Mouse (Mus musculus) limb, embryonic 15.5 days (tissue): ENCODE data around the gene Rad51b. TPM values are rescaled to one million over a fixed set of nuclear protein-coding genes. Genes with fewer than 3 reads are reported as not detected.

Experiments used
- ATAC-seq: fragments of 200-750 bp; cut with Nextera tagmentation; 2 replicates; pipeline ENCODE4 v1.8.0; 2017; ENCODE audit warnings: low read depth, moderate TSS enrichment; ENCODE audit not compliant: insufficient number of reproducible peaks, low FRiP score, low TSS enrichment
- H3K27ac ChIP-seq: fragments of 300-500 bp; sonication (generic); 2 replicates; pipeline ENCODE4 v1.5.1; 2015; ENCODE audit warnings: moderate library complexity, mild to moderate bottlenecking, inconsistent platforms
- H3K27me3 ChIP-seq: fragments of 300-500 bp; sonication (generic); 2 replicates; pipeline ENCODE4 v1.6.1; 2015; ENCODE audit warnings: inconsistent platforms
- H3K36me3 ChIP-seq: fragments of 300-500 bp; sonication (generic); 2 replicates; pipeline ENCODE4 v1.6.1; 2015; ENCODE audit warnings: inconsistent platforms
- H3K4me1 ChIP-seq: fragments of 300-500 bp; sonication (generic); 2 replicates; pipeline ENCODE4 v1.6.1; 2015; ENCODE audit warnings: inconsistent platforms
- H3K4me2 ChIP-seq: fragments of 300-500 bp; sonication (generic); 2 replicates; pipeline ENCODE4 v1.6.1; 2015; ENCODE audit warnings: mild to moderate bottlenecking, inconsistent platforms
- H3K4me3 ChIP-seq: fragments of 300-500 bp; sonication (generic); 2 replicates; pipeline ENCODE4 v1.5.1; 2015; ENCODE audit warnings: mild to moderate bottlenecking, inconsistent platforms
- H3K9ac ChIP-seq: fragments of 300-500 bp; sonication (generic); 2 replicates; pipeline ENCODE4 v1.6.1; 2015; ENCODE audit warnings: inconsistent platforms
- H3K9me3 ChIP-seq: fragments of 300-500 bp; sonication (generic); 2 replicates; pipeline ENCODE4 v1.6.1; 2016; ENCODE audit warnings: inconsistent platforms
- WGBS: fragments of 180-500 bp; shearing (Covaris S2); methylation state at CpG from one replicate; pipeline ENCODE4 v1.1.7; 2015; 5-methylcytosine and 5-hydroxymethylcytosine counted together
- polyA plus RNA-seq: library from polyadenylated mRNA; unstranded; fragments of >200 nt; fragmentation: Nextera tagmentation; extraction: Ambion mirVana; gene quantifications from 2 replicates; pipeline ENCODE4 v1.2.1, GENCODE M21; 2015

The Rad51b gene
- polyA plus RNA-seq, 1 experiment from 2014 or later: 5.2 TPM

DNA sequence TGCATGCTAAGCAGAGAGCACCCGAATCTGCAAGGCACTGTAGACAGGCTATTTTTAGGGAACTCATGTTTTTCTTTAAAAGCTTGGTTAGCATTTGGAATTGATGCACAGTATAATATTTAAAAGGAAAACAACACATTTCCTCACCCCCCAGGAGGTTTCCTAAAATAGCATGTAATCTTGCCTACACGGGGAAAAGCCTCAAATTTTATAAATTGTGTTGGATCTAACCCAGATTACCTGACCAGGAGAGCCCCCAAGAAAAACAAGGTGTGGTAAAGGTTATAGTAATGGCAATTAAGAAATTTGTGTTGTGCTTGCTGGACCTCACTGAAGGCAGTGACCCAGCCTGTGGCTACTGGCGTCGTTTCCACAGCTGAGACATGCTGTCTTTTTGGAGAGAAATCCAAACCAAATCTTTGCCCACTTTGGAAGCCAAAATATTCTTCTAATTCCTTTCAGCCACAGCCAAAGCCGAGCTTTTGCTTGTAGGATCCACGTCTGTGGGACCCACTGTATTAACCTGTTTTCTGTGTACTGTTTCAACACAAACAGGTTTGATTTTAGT lies 282.0 kb downstream of the Rad51b start:
- H3K36me3 ChIP-seq: no peaks in the 10 kb centered on the region
- H3K9me3 ChIP-seq: no peaks in the 10 kb centered on the region
- WGBS: 45% methylated on average over 6 of the region's 6 CpGs
- H3K4me2 ChIP-seq: no peak overlapping the region
- H3K4me3 ChIP-seq: no peak overlapping the region
- H3K27ac ChIP-seq: 0 out of 2 replicates have a peak overlapping the region, but pooled peaks have one; percentile 24
- no peak overlapping the region for H3K9ac ChIP-seq
- H3K27me3 ChIP-seq: no peaks in the 10 kb centered on the region
- peaks cover 10% of the 10 kb centered on the region for H3K4me1 ChIP-seq
- ATAC-seq: no peak; the same call in 1 of the 2 replicates

DNA sequence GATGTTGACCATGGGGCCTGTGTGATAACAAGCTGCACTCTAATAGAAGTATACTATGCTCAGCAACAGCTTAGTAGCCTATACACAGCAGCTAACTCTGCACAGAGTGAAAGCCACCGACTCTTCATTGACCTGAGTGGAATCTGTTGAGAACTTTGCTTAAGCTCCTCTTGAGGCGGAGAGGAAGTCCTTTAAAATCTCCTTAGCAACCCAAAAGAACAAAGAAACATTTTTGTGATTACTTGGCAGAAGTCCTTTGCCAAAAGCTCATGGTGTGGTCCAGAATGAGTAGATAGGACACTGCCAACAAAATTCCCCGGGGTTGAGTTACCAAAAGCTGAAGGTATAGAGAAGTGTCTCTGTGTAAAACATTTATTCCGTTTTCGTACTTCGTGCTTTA lies 282.8 kb downstream of the Rad51b start:
- Histone ChIP-seq H3K27me3 (no peaks in the 10 kb centered on the region), H3K4me1 (0 out of 2 replicates have a peak, but pooled peaks cover 5% of the 10 kb centered on the region), H3K4me3 (no peak overlapping the region), H3K9me3 (no peaks in the 10 kb centered on the region), H3K36me3 (no peaks in the 10 kb centered on the region), H3K4me2 (no peak overlapping the region), H3K27ac (peak overlapping the region; percentile 24; the same call in 1 of the 2 replicates), H3K9ac (no peak overlapping the region)
- no peak for ATAC-seq
- WGBS: 81% methylated on average over 6 of the region's 6 CpGs

DNA sequence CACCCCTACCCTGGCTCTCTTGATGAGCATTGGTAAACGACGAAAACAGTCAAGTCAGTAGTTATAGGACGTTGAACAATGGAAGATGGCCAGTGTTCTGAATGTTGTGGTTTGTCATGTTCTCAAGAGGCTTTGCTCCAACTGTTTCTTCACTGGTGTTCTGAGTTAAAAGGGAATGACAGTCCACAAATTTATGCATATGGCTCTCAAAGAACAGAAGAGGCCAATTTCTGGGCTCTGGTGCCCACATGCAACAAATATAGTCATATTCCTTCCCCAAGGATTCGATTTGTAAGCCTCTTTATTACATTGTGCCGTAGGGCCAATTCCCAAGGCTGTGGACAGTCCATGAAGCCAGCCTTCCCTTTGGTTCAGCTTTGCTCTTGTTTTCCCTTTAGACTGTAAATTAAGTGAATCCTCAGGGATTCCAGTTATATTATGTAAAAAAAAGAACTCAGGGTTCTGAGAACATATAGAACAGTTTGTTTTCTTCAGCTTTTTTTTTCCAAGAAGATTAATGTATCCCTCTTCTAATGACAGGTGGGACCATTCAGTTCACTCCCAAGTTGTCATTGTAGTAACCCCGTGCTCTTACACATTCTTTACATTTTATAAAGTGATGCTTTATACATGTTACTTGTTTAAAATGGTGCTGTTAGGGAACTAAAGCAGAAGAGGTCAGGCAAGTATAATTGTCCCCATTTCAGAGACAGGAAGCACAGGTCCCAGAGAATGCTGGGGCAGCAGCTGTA lies 287.6 kb downstream of the Rad51b start:
- no peak overlapping the region for H3K9ac ChIP-seq
- no peak overlapping the region for H3K4me3 ChIP-seq
- no peaks in the 10 kb centered on the region for H3K4me1 ChIP-seq
- H3K27ac ChIP-seq: no peak overlapping the region
- H3K27me3 ChIP-seq: no peaks in the 10 kb centered on the region
- no peak for ATAC-seq
- no peaks in the 10 kb centered on the region for H3K9me3 ChIP-seq
- H3K36me3 ChIP-seq: no peaks in the 10 kb centered on the region
- no peak overlapping the region for H3K4me2 ChIP-seq
- WGBS: 76% methylated on average over 6 of the region's 6 CpGs

DNA sequence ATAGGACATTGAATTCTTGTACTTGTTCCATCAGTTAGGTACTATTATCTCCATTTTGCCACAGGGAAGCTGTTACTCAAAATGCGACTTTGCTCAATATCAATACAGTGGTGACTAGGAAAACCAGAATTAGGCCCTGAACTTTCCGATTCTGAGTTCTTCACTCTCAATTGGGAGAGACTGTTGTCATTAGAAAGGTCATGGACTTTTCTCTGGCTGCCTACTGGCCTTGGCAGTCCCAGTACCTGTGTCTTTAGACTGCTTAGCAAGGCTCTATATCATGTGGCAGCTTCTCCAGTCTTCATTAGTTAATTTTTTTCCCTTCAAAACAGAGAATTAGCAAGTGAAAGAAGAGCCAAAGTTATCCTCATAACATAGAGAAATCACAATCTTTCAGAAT lies 288.3 kb downstream of the Rad51b start:
- no peaks in the 10 kb centered on the region for H3K27me3 ChIP-seq
- no peaks in the 10 kb centered on the region for H3K4me1 ChIP-seq
- no peak overlapping the region for H3K4me3 ChIP-seq
- H3K9ac ChIP-seq: no peak overlapping the region
- H3K27ac ChIP-seq: no peak overlapping the region
- H3K36me3 ChIP-seq: no peaks in the 10 kb centered on the region
- WGBS: 95% methylated on average over 2 of the region's 2 CpGs
- no peak overlapping the region for H3K4me2 ChIP-seq
- ATAC-seq: no peak
- H3K9me3 ChIP-seq: no peaks in the 10 kb centered on the region

DNA sequence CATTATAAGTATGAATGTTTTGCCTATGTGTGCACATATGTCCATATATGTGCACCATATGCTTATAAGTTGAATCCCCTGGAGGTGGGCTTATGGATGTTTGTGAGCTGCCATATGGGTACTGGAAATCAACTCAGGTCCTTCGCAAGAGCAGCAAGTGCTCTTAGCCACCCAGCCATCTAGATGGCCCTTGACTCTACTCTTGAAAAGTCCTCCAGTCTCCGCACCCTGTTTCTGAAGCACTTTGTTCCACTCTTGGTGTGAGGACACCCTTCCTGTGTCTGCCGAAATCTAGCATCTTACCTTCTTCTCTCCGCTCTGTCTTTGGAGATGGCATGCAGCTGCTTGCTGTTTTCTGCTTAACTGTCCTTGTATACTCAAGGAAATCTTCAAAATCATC lies 291.7 kb downstream of the Rad51b start:
- Histone ChIP-seq H3K9ac (no peak overlapping the region), H3K4me1 (no peaks in the 10 kb centered on the region), H3K9me3 (no peaks in the 10 kb centered on the region), H3K27me3 (no peaks in the 10 kb centered on the region), H3K27ac (no peak overlapping the region; the same call in 1 of the 2 replicates), H3K4me2 (no peak overlapping the region), H3K4me3 (no peak overlapping the region), H3K36me3 (no peaks in the 10 kb centered on the region)
- no peak for ATAC-seq
- WGBS: 85% methylated on average over 4 of the region's 4 CpGs

DNA sequence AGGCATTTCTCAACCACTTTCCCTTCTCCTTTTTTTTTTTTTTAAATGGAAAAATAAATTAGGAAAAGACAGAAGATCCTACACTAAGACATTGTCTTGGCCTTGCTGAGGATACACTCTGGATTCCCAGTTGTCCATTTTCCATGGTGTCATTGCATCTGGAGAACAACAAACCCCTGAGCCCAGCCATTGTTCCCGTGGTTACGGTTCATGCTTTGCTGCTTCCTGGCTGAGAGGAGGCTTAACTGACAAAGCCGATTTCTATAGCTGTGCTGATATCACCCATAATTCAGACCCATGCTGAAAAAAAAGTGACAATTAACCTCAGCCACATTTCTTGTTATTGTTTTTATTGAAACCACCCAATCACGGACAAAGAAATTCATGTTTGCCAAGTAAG lies 295.1 kb downstream of the Rad51b start:
- H3K9ac ChIP-seq: no peak overlapping the region
- no peak overlapping the region for H3K4me2 ChIP-seq
- H3K4me3 ChIP-seq: no peak overlapping the region
- no peak overlapping the region for H3K27ac ChIP-seq
- H3K36me3 ChIP-seq: no peaks in the 10 kb centered on the region
- H3K27me3 ChIP-seq: no peaks in the 10 kb centered on the region
- H3K9me3 ChIP-seq: no peaks in the 10 kb centered on the region
- H3K4me1 ChIP-seq: no peaks in the 10 kb centered on the region
- ATAC-seq: no peak
- 71% methylated on average over 4 of the region's 4 CpGs for WGBS

DNA sequence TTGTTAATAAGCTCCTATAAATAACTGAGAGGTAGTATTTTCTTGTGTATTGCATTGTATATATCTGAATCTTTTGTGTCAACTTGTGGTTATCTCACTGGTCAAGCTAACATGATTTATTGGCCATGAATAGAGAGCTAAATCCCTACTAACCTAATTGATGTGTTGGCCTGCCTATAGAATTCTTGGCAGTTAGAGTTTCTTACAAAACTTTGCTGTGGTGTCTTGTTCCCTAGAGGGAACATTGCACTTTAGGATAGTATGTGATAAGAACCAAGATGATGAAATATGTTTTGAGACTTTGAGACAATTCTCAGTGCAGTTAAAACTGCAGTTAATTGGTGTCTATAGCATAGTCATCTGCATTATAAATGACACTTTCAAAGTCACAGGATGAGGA lies 299.8 kb downstream of the Rad51b start:
- Histone ChIP-seq H3K4me3 (no peak overlapping the region), H3K36me3 (no peaks in the 10 kb centered on the region), H3K9me3 (no peaks in the 10 kb centered on the region), H3K27ac (no peak overlapping the region), H3K4me1 (peaks cover 29% of the 10 kb centered on the region), H3K9ac (no peak overlapping the region), H3K27me3 (no peaks in the 10 kb centered on the region), H3K4me2 (no peak overlapping the region)
- ATAC-seq: no peak

DNA sequence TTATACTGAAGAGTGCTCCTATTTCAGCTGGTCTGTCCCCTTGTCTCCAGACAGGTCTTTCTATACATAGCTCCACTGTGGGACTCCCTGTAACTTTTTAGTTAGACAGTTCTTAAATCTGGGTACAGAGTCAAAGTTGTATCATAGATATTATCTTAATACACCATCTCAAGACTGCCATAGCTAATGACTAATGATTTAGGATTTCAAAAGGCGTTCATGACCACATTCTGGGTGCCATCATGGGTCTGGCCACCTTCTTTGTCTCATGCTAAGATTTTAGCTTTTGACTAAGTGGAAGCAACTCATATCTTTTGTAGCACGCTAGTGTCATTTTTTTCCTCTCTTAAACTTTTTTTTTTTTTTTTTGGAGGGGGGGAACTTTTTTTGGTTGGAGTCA lies 300.3 kb downstream of the Rad51b start:
- WGBS: 68% methylated on average over 2 of the region's 2 CpGs
- H3K9me3 ChIP-seq: no peaks in the 10 kb centered on the region

DNA sequence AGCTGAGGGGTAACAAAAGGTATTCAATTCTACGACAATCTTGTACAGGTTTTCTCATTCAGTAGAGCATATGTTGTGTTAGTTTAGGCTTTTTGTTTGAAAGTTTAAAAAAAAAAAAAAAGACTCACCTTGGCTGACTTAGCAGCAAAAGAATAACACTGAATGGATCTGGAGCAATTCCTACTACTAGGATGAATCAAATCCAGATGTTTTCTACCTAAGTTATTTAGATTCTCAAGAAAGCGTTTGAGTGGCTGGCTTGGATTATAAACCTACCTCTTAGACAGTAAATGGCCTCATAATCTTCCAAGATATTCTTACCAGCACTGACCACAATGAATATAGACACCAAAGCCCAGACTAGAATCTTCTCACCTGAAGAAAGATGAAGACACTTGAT lies 300.7 kb downstream of the Rad51b start:
- no peaks in the 10 kb centered on the region for H3K36me3 ChIP-seq
- H3K27ac ChIP-seq: peak overlapping the region; percentile 80
- H3K4me2 ChIP-seq: no peak overlapping the region
- H3K4me3 ChIP-seq: no peak overlapping the region
- ATAC-seq: no peak
- H3K9me3 ChIP-seq: no peaks in the 10 kb centered on the region
- no peak overlapping the region for H3K9ac ChIP-seq
- peaks cover 37% of the 10 kb centered on the region for H3K4me1 ChIP-seq
- WGBS: 42% methylated on average over 2 of the region's 2 CpGs
- H3K27me3 ChIP-seq: no peaks in the 10 kb centered on the region

More for the DNA sequence above, 300.3 kb downstream of the Rad51b start:
- Histone ChIP-seq H3K27ac (peak overlapping the region; percentile 80; the same call in 1 of the 2 replicates), H3K36me3 (no peaks in the 10 kb centered on the region), H3K4me3 (no peak overlapping the region), H3K9ac (no peak overlapping the region), H3K4me2 (no peak overlapping the region), H3K27me3 (no peaks in the 10 kb centered on the region), H3K4me1 (peaks cover 33% of the 10 kb centered on the region)
- ATAC-seq: no peak

DNA sequence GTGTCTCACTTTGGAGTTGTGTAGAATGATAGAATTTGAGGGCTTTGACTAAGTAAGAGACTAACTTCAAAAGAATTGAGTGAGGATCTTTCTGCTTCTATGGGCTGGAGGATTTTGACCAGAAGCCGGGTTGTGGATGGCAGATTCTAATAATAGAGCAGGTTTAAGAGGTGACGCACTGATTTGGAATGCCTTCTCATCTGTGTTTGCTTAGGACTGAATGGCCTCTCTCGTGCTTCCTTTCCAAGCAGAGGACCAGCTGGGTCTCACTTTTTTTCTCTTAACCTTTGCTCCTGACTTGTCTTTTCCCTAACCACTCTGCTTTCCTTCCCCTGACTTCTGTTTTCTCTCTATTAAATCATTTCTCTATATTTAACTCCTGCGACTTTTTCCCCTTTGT lies 301.4 kb downstream of the Rad51b start:
- Histone ChIP-seq H3K36me3 (no peaks in the 10 kb centered on the region), H3K4me2 (no peak overlapping the region), H3K9me3 (no peaks in the 10 kb centered on the region), H3K4me3 (no peak overlapping the region), H3K27me3 (no peaks in the 10 kb centered on the region), H3K9ac (no peak overlapping the region), H3K27ac (peak overlapping the region; percentile 80), H3K4me1 (peaks cover 39% of the 10 kb centered on the region)
- 21% methylated on average over 4 of the region's 4 CpGs for WGBS
- no peak for ATAC-seq

DNA sequence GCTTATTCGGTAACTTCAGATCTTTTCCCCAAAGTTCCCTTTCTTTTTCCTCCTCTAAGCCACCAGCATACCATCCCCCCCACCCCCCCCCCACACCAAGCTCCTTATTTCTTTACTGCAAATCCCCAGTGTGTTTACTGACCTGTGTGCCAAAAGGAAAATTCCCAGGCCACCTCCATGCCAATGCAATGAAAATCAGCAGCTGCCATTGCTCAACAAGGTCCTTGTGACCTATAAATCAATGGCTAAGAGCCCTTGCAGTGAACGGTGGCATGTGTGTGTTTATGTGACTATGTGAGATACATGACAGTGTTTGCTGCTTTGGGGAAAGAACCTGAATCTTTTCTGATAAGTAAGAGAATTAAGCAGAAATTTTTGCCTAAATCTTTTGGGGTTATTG lies 301.8 kb downstream of the Rad51b start:
- H3K27ac ChIP-seq: peak overlapping the region; percentile 80
- peaks cover 39% of the 10 kb centered on the region for H3K4me1 ChIP-seq
- 23% methylated on average over 2 of the region's 2 CpGs for whole genome bisulfite sequencing
- no peak overlapping the region for H3K4me3 ChIP-seq
- no peak overlapping the region for H3K4me2 ChIP-seq
- H3K36me3 ChIP-seq: no peaks in the 10 kb centered on the region
- H3K9me3 ChIP-seq: no peaks in the 10 kb centered on the region
- H3K27me3 ChIP-seq: no peaks in the 10 kb centered on the region
- no peak overlapping the region for H3K9ac ChIP-seq
- ATAC-seq: no peak

DNA sequence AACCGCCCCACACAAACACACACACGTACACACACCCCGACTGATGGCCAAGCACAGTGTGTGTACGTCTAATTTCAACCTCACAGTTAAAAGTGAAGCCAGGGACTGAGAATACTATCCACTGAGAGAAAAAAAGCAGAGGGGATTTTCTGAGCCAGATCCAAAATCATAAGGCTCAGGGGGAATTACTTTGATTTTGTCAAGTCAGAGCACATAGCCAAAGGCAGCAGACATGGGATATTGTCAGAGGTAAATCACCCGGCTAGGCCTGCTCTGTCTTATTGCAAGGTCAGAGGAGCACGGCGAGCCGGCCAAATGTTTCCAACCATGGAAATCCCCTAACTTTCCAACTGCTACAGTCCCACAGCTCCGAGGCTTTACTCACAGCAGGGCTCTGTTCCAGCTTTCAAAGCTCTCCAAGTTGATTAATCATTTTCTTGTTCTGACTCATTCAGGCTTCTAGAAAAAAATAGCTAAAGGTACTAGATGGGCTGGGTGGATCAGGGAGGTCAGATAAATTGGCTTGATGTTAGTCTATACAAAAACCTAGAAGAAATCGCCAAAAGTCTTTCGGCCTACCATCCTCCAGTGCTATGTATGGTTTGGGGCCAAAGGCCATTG lies 303.2 kb downstream of the Rad51b start:
- Histone ChIP-seq H3K36me3 (no peaks in the 10 kb centered on the region), H3K9ac (no peak overlapping the region), H3K9me3 (no peaks in the 10 kb centered on the region), H3K4me1 (peaks cover 39% of the 10 kb centered on the region), H3K4me2 (no peak overlapping the region), H3K27me3 (no peaks in the 10 kb centered on the region), H3K4me3 (no peak overlapping the region), H3K27ac (peak overlapping the region; percentile 89)
- ATAC-seq: peak; percentile 84
- 19% methylated on average over 11 of the region's 11 CpGs for WGBS
